Mouse (Mus musculus) heart, embryonic 13.5 days (tissue): ENCODE measurements at regions not wholly inside any gene's neighbourhood (a gene's known extent, or its start where the extent isn't known, plus 50 kb on each side); places are given as distances from the start of the nearest gene placed in this dataset.

Experiments used
- ATAC-seq: fragments of 200-750 bp; cut with Nextera tagmentation; 2 replicates; pipeline ENCODE4 v1.8.0; 2017; ENCODE audit warnings: moderate TSS enrichment; ENCODE audit not compliant: insufficient number of reproducible peaks, low FRiP score, low TSS enrichment; ENCODE audit errors: extremely low read depth
- H3K27ac ChIP-seq: fragments of 300-500 bp; sonication (generic); replicated peaks from 2 replicates; pipeline ENCODE4 v1.5.1; 2015; ENCODE audit warnings: moderate library complexity, mild to moderate bottlenecking, inconsistent platforms
- H3K27me3 ChIP-seq: fragments of 300-500 bp; sonication (generic); replicated peaks from 2 replicates; pipeline ENCODE4 v1.6.1; 2015; ENCODE audit warnings: mild to moderate bottlenecking, inconsistent platforms
- H3K36me3 ChIP-seq: fragments of 300-500 bp; sonication (generic); 2 replicates; pipeline ENCODE4 v1.6.1; 2015; ENCODE audit warnings: mild to moderate bottlenecking, inconsistent platforms
- H3K4me1 ChIP-seq: fragments of 300-500 bp; sonication (generic); 2 replicates; pipeline ENCODE4 v1.6.1; 2015; ENCODE audit warnings: inconsistent platforms
- H3K4me2 ChIP-seq: fragments of 300-500 bp; sonication (generic); 2 replicates; pipeline ENCODE4 v1.6.1; 2015; ENCODE audit warnings: inconsistent platforms, mild to moderate bottlenecking, moderate library complexity
- H3K4me3 ChIP-seq: fragments of 300-500 bp; sonication (generic); 2 replicates; pipeline ENCODE4 v1.5.1; 2015; ENCODE audit warnings: moderate library complexity, mild to moderate bottlenecking, inconsistent platforms
- H3K9ac ChIP-seq: fragments of 300-500 bp; sonication (generic); 2 replicates; pipeline ENCODE4 v1.6.1; 2015; ENCODE audit warnings: inconsistent platforms, mild to moderate bottlenecking, moderate library complexity
- H3K9me3 ChIP-seq: fragments of 300-500 bp; sonication (generic); 2 replicates; pipeline ENCODE4 v1.6.1; 2016; ENCODE audit warnings: inconsistent platforms
- WGBS: fragments of 180-500 bp; shearing (Covaris S2); methylation state at CpG from one replicate; pipeline ENCODE4 v1.1.7; 2015; ENCODE audit warnings: mixed read lengths; 5-methylcytosine and 5-hydroxymethylcytosine counted together

DNA sequence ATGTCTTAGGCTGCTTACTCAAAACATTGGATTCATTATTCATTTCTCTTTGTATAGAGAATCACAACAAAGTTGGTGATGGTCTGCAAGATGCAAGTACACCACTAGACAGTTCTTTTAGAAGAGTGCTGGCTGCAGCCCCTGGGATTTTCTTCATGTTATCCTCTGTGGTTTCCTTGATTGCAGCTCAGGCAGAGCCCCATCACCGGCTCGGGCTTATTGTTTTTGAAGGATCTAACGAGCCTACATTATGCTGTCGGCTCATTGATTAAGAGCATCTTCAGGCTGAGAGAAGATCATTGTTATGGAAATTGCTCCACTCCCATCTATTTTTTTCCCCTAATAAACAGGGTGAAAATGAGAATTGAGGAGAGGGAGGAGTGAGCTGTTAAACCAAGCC, 140.8 kb downstream of the Sec23ip start:
- Histone ChIP-seq H3K27me3 (no peaks in the 10 kb centered on the region), H3K36me3 (no peaks in the 10 kb centered on the region), H3K9me3 (0 out of 2 replicates have a peak, but pooled peaks cover 3% of the 10 kb centered on the region), H3K27ac (no peak overlapping the region), H3K4me2 (no peak overlapping the region), H3K4me3 (no peak overlapping the region), H3K9ac (no peak overlapping the region), H3K4me1 (no peaks in the 10 kb centered on the region)
- no peak for ATAC-seq
- WGBS, result 78% methylated on average over 4 of the region's 4 CpGs

DNA sequence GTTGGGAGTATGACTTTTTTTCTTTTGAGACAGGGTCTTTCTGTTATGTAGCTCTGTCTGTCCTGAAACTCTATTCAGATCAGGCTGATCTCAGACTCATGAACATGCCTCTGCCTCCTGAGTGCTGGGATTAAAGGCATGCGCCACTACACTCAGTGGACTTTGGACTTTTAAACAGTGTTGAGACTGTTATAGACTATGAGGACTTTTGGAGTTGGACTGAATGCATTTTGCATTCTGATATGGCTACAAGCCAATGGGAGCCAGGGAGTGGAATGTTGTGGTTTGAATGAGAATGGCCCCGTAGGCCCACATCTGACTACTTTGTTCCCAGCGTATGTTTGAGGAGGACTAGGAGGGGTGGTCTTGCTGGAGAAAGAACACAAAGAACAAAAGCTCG, 165.4 kb downstream of the Sec23ip start:
- ATAC-seq, result no peak
- 78% methylated on average over 4 of the region's 4 CpGs for WGBS
- Histone ChIP-seq H3K4me1 (no peaks in the 10 kb centered on the region), H3K9ac (no peak overlapping the region), H3K4me2 (no peak overlapping the region), H3K27ac (no peak overlapping the region), H3K36me3 (no peaks in the 10 kb centered on the region), H3K9me3 (no peaks in the 10 kb centered on the region), H3K27me3 (no peaks in the 10 kb centered on the region), H3K4me3 (no peak overlapping the region)

DNA sequence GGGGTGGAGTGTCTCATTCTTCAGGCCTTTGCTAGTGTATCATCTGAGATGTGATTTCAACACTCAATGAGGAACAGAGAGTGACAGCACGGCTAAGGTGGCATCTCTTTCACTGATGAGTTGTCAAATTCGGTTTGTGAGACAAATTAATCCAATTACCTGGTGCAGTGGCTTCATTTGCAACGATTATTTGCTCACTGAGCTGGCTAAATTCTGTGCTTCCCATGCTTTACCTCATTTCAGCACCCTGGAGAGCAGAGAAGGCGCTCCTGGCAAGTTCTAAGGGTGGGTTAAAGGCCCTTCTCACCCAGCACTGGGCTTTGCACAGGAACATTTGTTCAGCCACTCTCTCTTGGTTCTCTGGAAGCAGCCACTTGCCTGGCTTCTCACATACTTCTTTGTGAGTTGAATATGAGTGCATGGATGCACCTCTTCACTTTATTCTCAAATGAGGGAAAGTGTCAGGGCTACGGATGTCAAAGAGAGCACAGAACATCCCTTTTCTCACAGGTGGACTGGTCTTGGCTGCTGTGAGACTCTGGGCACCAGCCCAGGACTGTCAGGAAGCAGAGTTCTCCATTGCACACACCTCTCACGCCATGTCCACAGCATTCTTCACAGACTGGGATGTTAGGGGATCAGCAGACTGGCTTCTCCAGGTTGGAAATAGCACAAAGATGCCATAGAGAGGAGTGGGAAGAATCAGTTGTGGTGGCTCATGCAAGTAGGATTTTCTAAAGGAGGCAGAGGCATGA, 193.4 kb downstream of the Sec23ip start:
- 27% methylated on average over 6 of the region's 6 CpGs for WGBS
- H3K4me2 ChIP-seq, result no peak overlapping the region
- no peaks in the 10 kb centered on the region for H3K4me1 ChIP-seq
- no peak overlapping the region for H3K9ac ChIP-seq
- no peaks in the 10 kb centered on the region for H3K36me3 ChIP-seq
- no peaks in the 10 kb centered on the region for H3K27me3 ChIP-seq
- ATAC-seq, result no peak
- H3K27ac ChIP-seq, result no peak overlapping the region
- no peak overlapping the region for H3K4me3 ChIP-seq
- H3K9me3 ChIP-seq, result no peaks in the 10 kb centered on the region

GRCm38 (mm10) chr7:128960575-128960974, 215.8 kb downstream of the Sec23ip start:
- Histone ChIP-seq H3K4me2 (no peak overlapping the region), H3K9me3 (0 out of 2 replicates have a peak, but pooled peaks cover 3% of the 10 kb centered on the region), H3K27me3 (no peaks in the 10 kb centered on the region), H3K9ac (no peak overlapping the region), H3K4me3 (no peak overlapping the region), H3K27ac (no peak overlapping the region), H3K36me3 (no peaks in the 10 kb centered on the region), H3K4me1 (no peaks in the 10 kb centered on the region)
- WGBS, result 74% methylated on average over 5 of the region's 5 CpGs
- ATAC-seq, result no peak

DNA sequence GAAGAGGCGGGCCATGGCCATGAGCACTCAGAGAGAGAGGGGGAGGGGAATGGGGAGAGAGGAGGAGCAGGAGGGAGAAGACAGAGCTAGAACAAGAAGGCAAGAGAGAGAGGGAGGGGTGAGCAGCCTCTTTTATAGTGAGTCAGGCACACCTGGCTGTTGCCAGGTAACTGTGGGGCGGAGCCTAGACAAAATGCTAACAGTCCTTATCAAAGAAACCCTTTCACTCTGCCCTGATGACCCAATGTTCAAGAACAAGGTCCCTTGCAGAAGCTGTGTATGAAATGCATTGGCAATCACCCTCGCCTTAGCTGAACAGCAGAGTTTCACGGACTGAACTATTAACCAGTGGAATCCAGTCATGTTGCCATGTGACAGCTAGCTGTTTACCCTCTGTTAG, 235.2 kb downstream of the Sec23ip start:
- H3K4me1 ChIP-seq, result no peaks in the 10 kb centered on the region
- 67% methylated on average over 3 of the region's 4 CpGs for WGBS
- H3K9me3 ChIP-seq, result no peaks in the 10 kb centered on the region
- H3K27me3 ChIP-seq, result no peaks in the 10 kb centered on the region
- ATAC-seq, result no peak
- no peak overlapping the region for H3K27ac ChIP-seq
- H3K36me3 ChIP-seq, result no peaks in the 10 kb centered on the region
- H3K4me2 ChIP-seq, result no peak overlapping the region
- H3K4me3 ChIP-seq, result no peak overlapping the region
- no peak overlapping the region for H3K9ac ChIP-seq

GRCm38 (mm10) chr7:128980827-128981226, 236.1 kb downstream of the Sec23ip start:
- no peak for ATAC-seq
- Histone ChIP-seq H3K4me1 (no peaks in the 10 kb centered on the region), H3K36me3 (no peaks in the 10 kb centered on the region), H3K27ac (no peak overlapping the region), H3K4me2 (no peak overlapping the region), H3K4me3 (no peak overlapping the region), H3K9me3 (no peaks in the 10 kb centered on the region), H3K9ac (no peak overlapping the region), H3K27me3 (no peaks in the 10 kb centered on the region)
- WGBS, result 57% methylated on average over 7 of the region's 7 CpGs

DNA sequence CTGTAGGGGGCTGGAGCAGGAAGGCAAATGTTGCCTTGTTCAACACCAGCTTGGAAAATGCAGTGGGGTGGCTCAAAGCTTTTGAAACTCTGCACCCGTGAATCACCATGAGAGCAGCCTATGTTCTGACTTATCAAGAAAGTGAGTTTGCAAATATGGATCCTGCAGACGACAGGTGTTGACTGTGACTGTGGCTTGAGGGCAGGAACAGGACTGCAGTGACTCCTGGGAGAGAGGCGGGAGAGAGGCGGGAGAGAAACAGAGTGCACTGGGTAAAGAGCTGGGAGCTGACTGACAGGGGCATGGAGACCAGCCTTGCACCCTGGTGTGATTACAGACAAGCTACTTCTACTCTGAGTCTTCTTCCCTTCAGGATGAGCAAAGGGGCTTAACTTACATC, 254.0 kb downstream of the Sec23ip start:
- Histone ChIP-seq H3K4me1 (no peaks in the 10 kb centered on the region), H3K27me3 (no peaks in the 10 kb centered on the region)

GRCm38 (mm10) chr7:129002419-129002818, 254.4 kb upstream of the Plpp4 start:
- no peak for ATAC-seq
- no peaks in the 10 kb centered on the region for H3K4me1 ChIP-seq
- H3K27ac ChIP-seq, result no peak overlapping the region
- no peak overlapping the region for H3K9ac ChIP-seq
- H3K4me3 ChIP-seq, result no peak overlapping the region
- no peaks in the 10 kb centered on the region for H3K36me3 ChIP-seq
- WGBS, result 70% methylated on average over 5 of the region's 5 CpGs
- no peaks in the 10 kb centered on the region for H3K9me3 ChIP-seq
- H3K4me2 ChIP-seq, result no peak overlapping the region
- H3K27me3 ChIP-seq, result no peaks in the 10 kb centered on the region

More for the DNA sequence above, 254.0 kb downstream of the Sec23ip start:
- no peaks in the 10 kb centered on the region for H3K36me3 ChIP-seq
- ATAC-seq, result no peak
- H3K4me2 ChIP-seq, result no peak overlapping the region
- no peaks in the 10 kb centered on the region for H3K9me3 ChIP-seq
- no peak overlapping the region for H3K4me3 ChIP-seq
- WGBS, result 46% methylated on average over 4 of the region's 4 CpGs
- no peak overlapping the region for H3K9ac ChIP-seq
- no peak overlapping the region for H3K27ac ChIP-seq

- ATAC-seq, result no peak
- WGBS, result 62% methylated on average over 1 of the region's 1 CpGs
- H3K36me3 ChIP-seq, result no peaks in the 10 kb centered on the region
- H3K27ac ChIP-seq, result no peak overlapping the region
- no peak overlapping the region for H3K4me3 ChIP-seq
- no peaks in the 10 kb centered on the region for H3K27me3 ChIP-seq
- no peaks in the 10 kb centered on the region for H3K9me3 ChIP-seq
- H3K4me2 ChIP-seq, result no peak overlapping the region
- H3K4me1 ChIP-seq, result no peaks in the 10 kb centered on the region
- H3K9ac ChIP-seq, result no peak overlapping the region
These were observed 253.7 kb upstream of the Plpp4 start for GRCm38 (mm10) chr7:129003150-129003549.

GRCm38 (mm10) chr7:129016353-129016752, 240.5 kb upstream of the Plpp4 start:
- H3K27me3 ChIP-seq, result no peaks in the 10 kb centered on the region
- ATAC-seq, result no peak
- no peaks in the 10 kb centered on the region for H3K4me1 ChIP-seq
- no peak overlapping the region for H3K9ac ChIP-seq
- no peak overlapping the region for H3K4me3 ChIP-seq
- H3K9me3 ChIP-seq, result peaks cover 9% of the 10 kb centered on the region
- no peaks in the 10 kb centered on the region for H3K36me3 ChIP-seq
- H3K27ac ChIP-seq, result no peak overlapping the region
- H3K4me2 ChIP-seq, result no peak overlapping the region
- 85% methylated on average over 6 of the region's 6 CpGs for WGBS

- Histone ChIP-seq H3K4me2 (no peak overlapping the region), H3K4me1 (no peaks in the 10 kb centered on the region), H3K36me3 (no peaks in the 10 kb centered on the region), H3K9ac (no peak overlapping the region), H3K4me3 (no peak overlapping the region), H3K9me3 (no peaks in the 10 kb centered on the region), H3K27me3 (no peaks in the 10 kb centered on the region), H3K27ac (no peak overlapping the region)
- ATAC-seq, result no peak
- 63% methylated on average over 2 of the region's 2 CpGs for WGBS
These were observed 229.7 kb upstream of the Plpp4 start for GRCm38 (mm10) chr7:129027116-129027515.

- ATAC-seq, result no peak
- no peak overlapping the region for H3K4me3 ChIP-seq
- no peaks in the 10 kb centered on the region for H3K27me3 ChIP-seq
- no peaks in the 10 kb centered on the region for H3K4me1 ChIP-seq
- H3K36me3 ChIP-seq, result no peaks in the 10 kb centered on the region
- H3K27ac ChIP-seq, result no peak overlapping the region
- H3K4me2 ChIP-seq, result no peak overlapping the region
- no peak overlapping the region for H3K9ac ChIP-seq
- H3K9me3 ChIP-seq, result no peaks in the 10 kb centered on the region
- 53% methylated on average over 5 of the region's 5 CpGs for WGBS
These were observed 208.8 kb upstream of the Plpp4 start for GRCm38 (mm10) chr7:129048023-129048422.
